Mouse (Mus musculus) gonadal fat pad, adult 2 months (tissue): ENCODE results near the gene Lekr1. TPM values are rescaled to one million over a fixed set of nuclear protein-coding genes. Genes with fewer than 3 reads are reported as not detected.
"Not testable (repeated sequence)": the region's sequence is repeated elsewhere in the genome, so short reads cannot be mapped to it uniquely, and the experiment has no call there.

Experiments used
- DNase-seq: peaks from one replicate; pipeline ENCODE4 v3.0.0-alpha.2; 2012; ENCODE audit warnings: low read depth
- polyA plus RNA-seq: library from polyadenylated mRNA; depleted of rRNA; stranded (reverse); fragments of >200 nt; gene quantifications from 2 replicates; pipeline ENCODE4 v1.2.3, GENCODE M21; 2012

Lekr1 gene
- polyA plus RNA-seq, 1 experiment, result 2.0 TPM

DNA sequence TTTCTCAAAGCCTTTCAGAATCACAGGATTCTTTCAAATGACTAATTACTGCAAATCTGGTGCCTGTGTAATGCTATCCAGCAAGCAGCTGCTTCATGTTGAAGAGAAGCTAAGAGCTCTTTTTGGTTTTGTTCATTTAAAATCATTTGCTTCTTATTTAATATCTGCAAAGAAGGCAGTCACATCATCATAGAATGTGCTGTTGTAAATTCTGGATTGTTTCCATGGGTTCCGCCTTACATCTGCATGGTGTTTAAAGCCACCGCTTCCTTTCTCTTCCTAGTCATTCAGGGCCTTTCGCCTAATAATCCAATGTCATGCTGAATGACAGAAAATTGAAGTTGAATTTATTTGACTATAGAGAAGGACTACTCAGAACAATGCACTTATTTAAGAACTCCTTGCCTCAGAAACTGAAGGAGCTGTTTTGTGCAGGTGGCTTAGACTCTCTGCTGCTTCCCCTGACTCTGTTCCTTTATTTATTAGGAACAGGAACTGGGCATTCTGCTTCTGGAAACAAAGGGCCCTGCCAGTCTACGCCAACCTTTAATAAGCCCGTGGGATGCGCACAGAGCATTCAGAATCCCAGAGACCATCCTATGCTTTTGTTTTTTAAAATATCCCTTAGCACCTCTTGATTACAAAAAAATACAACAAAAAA lies 101.3 kb downstream of the Lekr1 start:
- DNase-seq, result no peak

DNA sequence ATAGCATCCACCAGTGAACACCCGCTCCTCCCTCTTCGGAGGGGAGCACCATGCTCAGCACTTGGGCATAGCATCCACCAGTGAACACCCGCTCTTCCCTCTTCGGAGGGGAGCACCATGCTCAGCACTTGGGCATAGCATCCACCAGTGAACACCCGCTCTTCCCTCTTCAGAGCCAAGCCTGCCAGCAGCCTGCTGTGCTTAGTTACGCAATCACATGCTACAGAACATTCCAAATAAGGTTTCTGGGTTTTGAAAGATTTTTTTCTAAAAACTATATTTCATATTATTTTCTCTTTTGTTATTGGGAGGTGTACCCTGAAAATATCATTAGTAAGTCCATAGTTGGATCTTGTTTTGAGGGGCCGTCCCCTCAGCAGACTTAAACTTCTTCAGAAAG lies 103.6 kb downstream of the Lekr1 start:
- DNase-seq, result not testable (repeated sequence)

DNA sequence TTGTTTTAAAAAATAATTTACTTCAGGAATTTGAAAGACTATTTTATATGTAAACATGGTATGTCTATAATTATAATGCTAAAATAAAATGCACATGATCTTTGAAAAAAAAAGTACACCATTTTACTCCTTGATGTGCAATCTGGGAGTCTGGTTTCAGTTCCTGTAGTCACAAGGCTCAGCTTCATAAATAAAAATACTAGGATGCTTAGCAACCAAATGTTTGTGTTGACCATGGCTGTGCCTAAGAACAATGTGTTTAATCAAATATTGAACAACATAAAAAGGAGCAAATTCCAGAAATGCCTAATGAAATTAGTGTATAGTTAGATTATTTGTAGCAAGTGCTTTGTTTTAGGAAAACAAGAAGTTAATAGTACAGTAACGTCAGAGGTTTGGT lies 107.9 kb downstream of the Lekr1 start:
- no peak for DNase-seq

DNA sequence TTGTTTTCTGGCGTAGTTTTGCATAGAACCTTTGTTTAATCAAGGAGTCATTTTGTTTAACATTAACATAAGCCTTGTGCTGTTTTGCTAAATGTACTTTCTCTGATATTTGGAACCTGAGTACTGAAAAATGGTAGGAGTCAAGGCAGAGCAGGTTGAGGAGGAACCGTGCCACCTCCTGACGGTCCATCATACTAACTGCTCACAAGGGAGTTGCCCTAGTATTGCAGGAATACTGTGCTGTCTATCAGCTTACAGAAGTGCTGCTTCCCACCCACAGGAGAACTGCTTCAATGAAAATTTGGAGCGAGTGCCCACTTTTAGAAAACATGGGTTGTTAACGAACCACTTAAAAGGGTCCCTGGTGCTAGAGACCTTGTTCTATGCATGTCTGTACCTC lies 109.1 kb downstream of the Lekr1 start:
- DNase-seq, result no peak

DNA sequence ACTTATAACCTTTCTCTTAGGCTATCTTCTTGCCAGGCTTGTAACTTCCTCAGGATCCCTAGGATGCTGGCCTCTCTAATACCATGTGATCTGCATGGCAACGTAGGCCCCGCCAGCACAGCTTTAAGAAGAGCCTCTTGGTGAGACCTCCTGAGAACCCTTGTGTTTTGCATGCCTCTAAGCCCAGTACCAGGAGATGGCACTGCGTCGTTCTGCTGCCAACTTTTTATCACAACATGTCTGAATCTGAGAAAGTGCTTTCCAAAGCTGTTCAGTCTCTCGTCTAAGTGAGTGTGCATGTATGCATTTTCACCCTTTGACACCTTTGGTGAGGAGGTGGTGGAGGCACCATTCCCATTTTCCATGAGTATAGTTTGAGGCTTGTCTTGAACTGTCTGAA lies 116.2 kb downstream of the Lekr1 start:
- DNase-seq, result no peak

DNA sequence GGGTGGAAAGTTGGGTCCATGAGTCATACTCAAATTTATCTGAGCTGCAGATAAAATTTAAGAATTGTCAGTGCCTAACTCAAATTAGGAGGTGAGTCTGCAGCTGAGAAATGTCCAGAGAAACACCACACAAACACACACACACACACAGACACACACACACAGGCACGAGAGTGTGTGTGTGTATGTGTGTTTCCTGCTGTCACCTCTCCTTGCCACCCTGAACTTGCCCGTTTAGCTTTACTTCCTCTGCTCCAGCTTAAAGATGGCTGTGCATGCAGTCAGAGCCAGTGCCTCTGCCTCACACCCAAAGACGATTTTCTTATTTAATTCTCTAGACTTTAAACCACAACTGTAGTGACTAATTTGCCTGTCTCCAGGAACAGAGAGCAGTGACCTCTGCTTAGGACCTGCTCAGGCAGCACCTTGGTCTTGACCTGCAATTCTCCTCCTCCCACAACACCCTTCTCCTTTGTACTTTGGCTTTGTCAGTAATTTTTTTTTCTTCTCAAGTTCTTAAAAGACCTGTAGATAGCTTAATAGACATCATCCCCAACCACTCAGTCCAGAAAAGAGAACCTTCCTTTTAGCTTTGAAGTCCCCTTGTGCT lies 124.2 kb downstream of the Lekr1 start:
- no peak for DNase-seq

DNA sequence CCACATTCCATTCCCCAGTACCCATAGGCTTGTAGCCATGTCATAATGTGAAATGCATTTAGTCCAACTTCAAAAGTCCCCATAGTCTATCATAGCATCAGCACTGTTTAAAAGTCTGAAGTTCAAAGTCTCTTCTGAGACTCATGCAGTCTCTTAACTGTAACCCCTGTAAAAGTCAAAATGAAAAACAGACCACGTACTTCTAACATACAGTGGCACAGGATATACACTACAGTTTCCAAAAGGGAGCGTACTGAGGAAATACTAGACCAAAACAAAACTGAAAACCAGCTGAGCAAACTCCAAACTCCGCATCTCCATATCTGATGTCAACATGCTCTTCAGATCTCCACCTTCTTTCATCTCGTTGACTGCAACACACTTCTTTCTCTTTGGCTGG lies 127.5 kb downstream of the Lekr1 start:
- no peak for DNase-seq

DNA sequence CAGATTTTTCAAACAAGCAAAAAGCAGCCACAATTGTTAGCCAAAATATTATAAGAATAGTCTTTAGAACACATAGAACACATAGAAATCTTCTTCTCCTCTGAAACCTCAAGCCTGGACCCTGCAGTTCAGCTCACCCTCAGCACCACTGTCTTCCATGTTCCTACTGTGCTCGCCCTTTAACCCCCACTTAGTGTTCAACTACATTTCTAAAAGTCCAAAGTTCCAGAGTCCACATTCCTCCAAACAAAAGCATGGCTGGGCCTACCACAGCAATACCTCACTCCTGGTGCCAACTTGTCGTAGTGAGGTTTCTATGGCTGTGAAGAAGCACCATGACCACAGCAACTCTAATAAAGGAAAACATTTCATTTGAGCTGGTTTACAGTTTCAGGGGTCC lies 128.7 kb downstream of the Lekr1 start:
- DNase-seq, result no peak

DNA sequence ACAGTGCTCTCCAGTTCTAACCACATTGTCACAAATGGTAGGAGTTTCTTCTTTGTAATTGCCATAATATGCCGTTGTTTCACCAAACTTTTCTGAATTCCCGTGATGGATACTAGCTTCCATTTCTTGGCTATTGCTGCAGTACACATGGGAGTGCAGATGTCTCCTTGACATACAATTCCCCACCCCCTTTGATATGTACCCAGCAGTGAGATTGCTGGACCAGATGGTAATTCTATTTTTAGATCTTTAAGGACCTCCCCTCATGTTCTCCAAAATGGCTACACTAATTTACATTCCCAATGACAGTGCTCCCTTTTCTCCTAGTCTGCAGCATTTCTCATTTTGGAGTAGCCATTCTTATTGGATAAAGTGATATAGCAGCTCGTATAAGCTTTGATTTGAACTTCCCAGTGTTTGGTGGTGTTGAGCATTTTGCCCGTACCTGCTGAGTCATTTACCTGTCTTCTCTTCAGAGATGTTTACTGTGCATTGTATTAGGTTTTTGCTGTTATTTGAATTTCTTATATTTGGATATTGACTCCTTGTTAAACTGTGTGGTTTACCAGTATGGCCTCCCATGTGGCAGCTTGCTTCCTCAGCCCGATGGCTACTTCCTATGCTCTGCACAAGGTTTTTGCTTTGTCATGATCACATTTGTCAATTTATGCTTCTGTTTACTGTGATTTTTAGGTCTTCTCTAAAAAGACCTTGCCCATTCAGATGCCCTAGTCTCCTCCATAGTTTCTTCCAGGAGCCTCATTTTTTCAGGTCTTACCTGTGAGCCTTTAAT lies 131.5 kb downstream of the Lekr1 start:
- DNase-seq, result no peak

DNA sequence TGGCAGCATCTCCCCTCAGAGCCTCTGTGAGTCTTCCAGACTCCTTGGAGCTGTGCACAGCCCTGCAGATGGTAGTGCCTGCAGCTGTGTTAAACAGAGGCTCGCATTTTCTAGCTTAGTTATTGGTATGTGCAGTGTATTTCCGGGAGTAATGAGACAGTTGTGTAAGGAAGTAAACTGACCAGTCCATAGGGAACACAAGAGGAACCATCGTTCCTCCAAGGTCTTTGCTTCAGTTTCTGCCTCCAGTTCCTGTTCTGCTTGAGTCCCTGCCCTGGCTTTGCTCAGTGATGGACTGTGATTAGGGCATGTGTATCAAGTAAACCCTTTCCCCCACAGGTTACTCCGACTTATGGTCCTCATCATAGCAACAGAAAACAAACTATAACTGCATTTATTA lies 134.9 kb downstream of the Lekr1 start:
- no peak for DNase-seq

DNA sequence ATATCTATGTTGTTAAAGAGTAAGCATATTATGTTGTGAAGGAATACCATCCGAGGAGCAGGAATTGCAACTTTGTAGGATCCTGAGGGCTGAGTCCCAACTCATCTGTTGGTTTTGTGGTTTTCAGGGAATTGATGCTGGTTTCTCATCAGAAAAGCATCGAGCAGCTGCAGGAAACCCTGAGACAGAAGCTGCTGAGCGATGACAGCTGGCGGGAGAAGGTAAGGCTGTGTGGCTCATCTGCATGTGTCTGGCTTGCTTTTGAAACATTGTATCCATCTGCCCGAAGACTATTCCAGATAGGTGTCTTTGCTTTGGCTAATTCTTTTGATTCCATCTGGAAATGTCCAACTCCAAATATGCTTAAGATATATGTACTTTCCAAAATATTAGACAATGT lies 136.2 kb downstream of the Lekr1 start:
- DNase-seq, result no peak

DNA sequence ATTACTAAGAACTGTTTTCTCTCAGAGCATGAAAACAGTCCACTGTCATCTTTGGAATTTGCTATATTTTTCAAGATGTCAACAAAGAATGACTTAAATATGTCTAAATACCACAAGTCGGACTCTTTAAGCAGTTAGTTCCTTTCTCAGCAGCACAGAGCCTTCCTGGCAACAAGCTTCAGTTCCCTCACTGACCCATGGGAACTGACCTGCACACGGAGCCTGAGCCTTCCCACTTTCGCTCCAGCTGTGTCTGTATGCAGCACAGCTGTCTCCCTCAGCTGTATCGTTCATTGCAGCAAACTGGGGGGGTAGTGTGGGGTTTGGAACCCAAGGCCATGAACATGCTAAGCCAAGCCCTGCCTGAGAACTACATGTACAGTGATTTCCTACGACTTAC lies 136.8 kb downstream of the Lekr1 start:
- no peak for DNase-seq

DNA sequence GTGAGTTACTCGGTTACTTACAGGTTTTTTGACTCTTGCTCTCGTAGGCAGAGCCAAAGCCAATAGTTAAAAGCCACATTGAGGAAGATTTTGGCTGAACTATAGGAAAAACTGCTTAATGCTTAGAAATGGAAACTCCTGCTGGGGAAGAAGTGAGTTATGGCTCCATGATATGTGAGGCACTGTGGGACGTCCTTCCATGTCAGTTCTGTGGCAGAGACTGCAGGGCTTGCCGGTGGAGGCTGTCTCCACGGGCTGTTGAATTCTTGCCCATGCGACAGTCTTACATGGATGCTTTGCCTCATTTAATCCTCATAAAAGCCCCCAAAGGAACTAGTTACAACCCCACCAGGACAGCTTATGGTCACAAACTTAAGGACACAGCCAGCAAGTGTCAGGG lies 148.9 kb downstream of the Lekr1 start:
- no peak for DNase-seq

DNA sequence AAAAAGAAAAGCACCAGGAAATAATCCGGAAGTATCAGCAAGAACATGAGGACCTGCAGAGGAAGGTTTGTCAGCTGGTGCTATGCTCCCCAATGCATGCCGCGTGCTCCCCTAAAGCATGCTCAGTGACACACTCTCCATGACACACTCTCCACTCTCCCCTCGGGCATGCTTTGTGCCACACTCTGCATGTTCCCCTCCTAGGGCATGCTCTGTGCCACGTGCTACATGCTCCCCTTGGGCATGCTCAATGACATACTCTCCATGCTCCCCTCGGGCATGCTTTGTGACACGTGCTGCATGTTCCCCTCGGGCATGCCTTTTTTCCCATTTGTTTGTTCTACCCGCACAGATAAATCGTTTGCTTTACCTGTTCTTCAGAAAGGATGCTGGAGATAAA lies 150.0 kb downstream of the Lekr1 start:
- DNase-seq, result no peak

DNA sequence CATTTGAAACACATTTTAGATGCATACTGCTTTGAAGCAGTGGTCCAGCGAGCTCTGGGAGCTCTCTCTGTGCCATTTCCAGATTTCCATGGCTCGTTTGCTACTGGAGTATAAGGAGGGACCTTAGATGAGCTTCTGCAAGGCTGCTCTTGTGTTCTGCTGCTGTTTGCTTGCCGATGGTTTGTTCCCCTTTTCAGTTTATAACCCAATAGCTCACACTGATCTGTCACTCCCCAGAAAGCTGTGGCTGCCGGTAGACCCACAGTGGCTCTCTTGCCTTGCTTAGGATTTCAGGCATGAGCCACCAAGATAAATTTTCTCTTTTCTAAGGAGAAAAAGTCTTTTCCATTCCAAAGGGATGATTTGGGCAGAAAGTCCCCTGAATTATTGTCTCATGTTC lies 152.6 kb downstream of the Lekr1 start:
- no peak for DNase-seq

DNA sequence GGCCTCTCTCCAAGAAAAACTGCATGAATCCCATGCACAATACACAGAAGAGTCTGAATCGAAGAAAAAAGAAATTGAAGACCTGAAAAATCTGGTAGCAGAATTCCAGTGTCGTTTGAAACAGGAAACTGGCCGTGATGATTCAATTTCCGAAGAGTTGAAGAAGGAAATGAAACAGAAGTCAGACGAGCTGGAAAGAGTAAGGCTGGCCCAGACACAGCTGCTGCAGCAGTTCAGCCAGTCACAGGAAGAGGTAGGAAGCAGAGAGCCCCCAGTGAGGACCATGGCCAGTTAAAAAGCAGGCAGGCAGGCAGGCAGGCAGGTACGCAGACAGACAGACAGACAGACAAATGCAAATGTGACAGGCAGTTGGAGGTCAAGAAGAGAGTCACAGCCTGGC lies 153.8 kb downstream of the Lekr1 start:
- no peak for DNase-seq

DNA sequence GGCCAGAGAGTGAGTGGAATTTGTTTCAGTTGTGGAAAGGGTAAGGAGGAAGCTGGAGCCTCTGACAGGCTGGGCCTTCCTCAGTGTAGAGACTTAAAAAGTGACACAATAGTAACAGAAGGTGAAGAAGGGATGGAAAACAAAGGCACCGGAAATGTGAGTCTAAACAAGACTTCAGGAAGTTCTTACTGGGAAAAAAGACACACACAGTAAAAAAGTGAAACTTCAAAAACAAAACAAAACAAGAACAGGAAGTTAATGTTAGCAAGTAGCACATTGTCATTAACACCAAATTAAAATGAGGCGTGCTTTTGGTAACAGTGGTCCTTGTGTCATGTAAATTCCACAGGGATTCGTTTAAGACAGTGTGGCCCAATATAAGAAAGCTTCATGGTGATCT lies 158.9 kb downstream of the Lekr1 start:
- no peak for DNase-seq

DNA sequence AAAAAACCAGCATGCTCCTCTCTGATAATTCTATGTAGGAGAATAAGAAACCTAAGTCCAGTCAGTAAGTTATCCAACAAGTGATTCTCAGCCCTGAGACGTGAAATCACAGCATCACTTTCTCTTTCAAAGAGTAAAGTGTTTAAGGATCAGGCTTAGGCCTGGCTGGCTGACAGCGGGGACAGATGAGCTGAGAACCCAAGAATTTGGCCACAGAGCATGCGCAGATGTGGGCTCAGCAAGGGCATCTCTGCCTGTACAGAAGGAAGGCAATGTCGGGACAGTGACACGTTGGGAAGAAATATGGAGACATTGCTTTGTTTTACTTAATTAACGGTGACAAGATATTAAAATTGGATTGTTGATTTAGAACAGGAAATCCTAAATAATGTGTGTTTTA lies 160.7 kb downstream of the Lekr1 start:
- DNase-seq, result no peak

DNA sequence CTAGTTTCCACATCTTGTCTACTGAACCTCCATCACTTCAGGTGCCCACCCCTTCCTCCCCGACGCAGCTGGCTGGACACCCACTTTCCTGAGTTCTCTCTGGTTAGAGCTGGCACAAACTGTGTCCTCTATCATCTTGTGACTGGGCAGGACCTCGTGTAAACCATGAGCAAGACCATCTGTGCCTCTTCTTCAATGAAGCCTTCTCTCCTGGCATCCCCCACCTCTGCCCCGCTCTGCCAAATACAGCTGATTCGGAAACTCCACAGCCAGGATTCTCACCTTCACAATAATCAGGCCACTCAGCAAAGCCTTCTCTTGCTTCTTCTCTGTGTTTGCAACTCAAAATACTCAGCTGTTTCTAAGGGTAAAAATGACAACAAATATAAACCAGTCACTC lies 161.4 kb downstream of the Lekr1 start:
- DNase-seq, result no peak

DNA sequence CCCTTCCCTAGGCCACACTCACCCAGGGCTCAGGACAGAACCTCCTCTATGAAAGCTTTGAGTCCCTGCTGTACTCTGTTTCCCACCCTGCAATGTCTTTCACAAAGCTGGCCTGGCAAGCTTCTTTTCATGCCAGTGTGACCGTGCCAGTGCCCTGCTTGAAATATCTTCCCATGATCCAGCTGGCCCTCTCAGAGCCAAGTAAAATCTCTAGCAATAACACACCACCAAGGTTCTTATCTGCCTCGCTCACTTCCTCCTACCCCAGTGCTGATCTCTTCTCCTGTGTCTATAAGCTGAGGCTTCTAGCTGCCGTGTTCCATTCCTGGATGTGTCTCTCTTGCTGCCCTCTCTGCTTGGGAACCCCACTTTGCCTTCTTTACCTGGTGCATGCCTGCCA lies 162.0 kb downstream of the Lekr1 start:
- DNase-seq, result no peak

DNA sequence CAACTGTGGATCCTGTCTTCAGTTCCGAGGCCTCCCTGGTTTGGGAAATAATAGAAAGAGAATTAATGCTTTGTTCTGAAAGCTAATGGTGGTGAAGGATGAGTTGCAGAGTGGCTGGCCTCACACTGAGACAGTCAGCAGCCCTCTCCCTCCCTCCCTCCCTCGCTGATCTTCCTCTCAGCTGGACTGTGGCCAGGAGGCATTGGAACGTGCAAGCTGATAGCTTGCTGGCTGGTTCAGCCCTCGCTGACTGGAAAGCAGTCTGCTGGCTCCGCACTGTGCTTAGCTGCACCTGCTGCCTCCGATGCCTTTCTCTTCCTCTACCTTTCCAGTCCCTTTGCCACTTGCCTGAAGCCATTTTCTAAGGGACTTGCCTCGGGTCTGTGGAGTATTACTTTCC lies 163.2 kb downstream of the Lekr1 start:
- no peak for DNase-seq

DNA sequence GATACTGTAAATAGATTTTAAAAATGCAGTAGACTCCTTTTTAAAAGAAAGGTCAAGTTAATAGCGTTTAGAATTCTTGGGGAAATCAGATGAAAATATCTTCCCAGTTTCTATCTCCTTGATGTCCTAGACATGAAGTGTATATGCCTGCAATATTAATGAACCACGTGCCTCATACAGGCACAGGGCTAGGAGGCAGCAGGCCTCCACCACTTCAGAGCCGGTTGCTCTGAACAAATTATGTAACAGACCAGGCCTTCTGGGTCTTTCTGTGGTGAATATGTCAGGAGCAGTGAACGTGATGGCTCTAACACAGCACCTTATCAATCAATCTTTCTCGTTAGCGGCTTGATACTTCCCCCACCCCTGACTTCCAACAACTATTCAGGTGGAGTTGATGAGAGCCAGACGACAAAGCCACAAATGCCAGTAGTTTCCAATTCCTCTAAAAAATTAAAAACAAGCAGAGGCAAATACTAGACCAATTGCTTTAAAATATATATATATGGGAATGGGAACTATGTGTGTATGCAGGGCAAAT lies 164.0 kb downstream of the Lekr1 start:
- no peak for DNase-seq

DNA sequence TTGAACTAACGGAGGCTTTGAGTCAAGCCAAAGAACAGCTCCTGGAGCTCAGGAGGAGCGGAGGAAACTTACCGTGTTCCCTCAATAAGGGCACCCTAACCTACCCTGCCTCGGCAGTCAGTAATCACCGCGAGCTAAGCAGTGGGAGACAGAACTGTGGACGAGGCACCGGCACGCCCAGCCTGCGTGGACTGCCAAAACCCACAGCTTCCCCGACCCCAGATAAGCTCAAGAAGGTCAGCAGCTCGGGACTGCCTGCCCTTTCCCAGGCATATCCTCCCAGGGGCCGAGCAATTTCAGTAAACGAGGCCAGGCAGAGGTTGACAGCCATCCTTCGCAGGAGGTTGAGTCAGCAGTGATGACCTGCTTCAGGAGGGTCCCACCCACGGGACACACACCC lies 164.8 kb downstream of the Lekr1 start:
- no peak for DNase-seq
